Mouse (Mus musculus): ENCODE data around the gene Map4k4. TPM values are rescaled to one million over a fixed set of nuclear protein-coding genes. Genes with fewer than 3 reads are reported as not detected.

The Map4k4 gene
- polyA plus RNA-seq, 1 experiment from 2014 or later: 173 TPM

DNA sequence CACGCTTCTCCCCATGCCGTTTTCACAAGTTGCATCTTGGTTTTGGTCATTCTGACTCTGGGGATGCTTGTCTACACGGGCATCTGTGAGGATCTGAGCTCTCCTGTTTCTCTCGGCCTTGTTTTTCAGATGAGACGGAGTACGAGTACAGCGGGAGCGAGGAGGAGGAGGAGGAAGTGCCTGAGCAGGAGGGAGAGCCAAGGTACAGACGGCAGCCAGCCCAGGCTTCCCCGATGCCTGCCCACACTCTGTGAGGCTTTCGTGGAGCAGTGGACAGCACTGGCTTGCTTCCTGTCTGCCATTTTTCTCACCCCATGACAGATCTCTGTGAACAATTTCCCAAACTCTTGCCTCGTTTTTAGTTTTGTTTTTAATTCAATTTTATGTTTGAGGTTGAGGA lies 88.1 kb downstream of the Map4k4 start:
- DNase-seq (ENCODE audit: low read depth, low spot score): no peak
- TF ChIP-seq CTCF (IDR thresholded peaks at IDR 0.05): no peak
- in situ Hi-C loops (cut with MboI; ENCODE audit: low pct_unique_long_range_greater_than_20kb): no loop called here
- no peaks in the 10 kb centered on the region for H3K27me3 ChIP-seq
- POLR2A ChIA-PET: no interaction called here
- CTCF ChIA-PET: no interaction called here
- ATAC-seq: no peak

DNA sequence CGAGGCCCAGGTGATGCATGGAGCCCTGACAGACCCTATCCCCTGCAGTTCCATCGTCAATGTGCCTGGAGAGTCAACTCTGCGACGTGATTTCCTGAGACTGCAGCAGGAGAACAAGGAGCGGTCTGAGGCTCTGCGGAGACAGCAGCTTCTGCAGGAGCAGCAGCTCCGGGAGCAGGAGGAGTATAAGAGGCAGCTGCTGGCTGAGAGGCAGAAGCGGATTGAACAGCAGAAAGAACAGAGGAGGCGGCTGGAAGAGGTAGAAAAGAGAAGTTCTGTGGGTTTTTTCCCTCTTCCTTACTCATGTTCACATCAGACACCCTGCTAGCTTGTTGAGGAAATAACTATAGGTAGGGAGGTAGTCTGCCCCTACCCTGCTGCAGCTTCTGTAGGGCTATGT lies 89.3 kb downstream of the Map4k4 start:
- no peak for TF ChIP-seq CTCF (IDR thresholded peaks at IDR 0.05)
- POLR2A ChIA-PET: no interaction called here
- DNase-seq (ENCODE audit: low read depth, low spot score): no peak
- CTCF ChIA-PET: no interaction called here
- no peaks in the 10 kb centered on the region for H3K27me3 ChIP-seq
- in situ Hi-C loops (cut with MboI; ENCODE audit: low pct_unique_long_range_greater_than_20kb): no loop called here
- ATAC-seq: no peak

DNA sequence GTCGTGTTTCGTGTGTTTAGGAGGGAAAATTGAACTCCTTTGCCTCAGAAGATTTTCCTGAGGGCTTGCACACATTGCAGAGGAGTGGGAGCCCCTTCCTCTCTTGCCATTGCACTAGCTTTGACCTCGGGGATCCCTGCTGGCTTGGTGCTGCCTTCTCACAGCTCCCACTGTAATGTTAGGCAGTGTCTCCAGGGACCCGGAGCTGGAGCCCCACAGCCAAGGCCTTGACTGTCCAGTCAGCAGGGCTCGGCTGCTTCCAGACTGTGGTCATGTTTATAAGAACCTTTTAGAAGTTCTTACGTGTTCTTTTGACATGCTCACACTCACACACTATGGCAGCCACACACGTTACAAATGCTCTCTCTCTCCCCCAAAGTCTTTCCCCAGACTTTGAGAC lies 93.2 kb downstream of the Map4k4 start:
- ChIA-PET CTCF (no interaction called here), POLR2A (no interaction called here)
- DNase-seq (ENCODE audit: low read depth, low spot score): no peak
- ATAC-seq: no peak
- H3K27me3 ChIP-seq: no peaks in the 10 kb centered on the region
- in situ Hi-C loops (cut with MboI; ENCODE audit: low pct_unique_long_range_greater_than_20kb): no loop called here
- TF ChIP-seq CTCF (IDR thresholded peaks at IDR 0.05): no peak

DNA sequence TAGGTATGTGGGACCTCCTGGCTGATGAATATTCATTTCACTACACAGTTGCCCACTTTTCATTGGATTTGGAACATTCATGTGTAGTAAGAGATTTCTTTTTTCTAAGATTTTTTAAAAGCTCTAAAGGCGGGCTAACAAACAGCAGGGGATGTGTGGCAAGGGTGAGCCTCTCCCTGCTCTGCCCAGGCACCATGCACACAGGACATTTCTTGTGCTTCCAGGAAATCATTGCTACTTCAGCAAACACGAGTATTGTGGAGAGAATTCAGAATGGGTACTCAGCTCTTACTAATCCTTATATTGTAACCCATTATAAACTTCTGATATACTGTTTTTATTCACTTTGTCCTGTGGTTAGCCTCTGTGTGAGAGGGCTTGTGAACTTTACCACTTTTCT lies 94.9 kb downstream of the Map4k4 start:
- ChIA-PET CTCF (interaction anchor here (0.6 to 1.2 kb wide), 6 partner anchors 9 to 381 kb away, joined by 3 to 4 read pairs (median 3); no protein-coding TSS in a partner anchor), POLR2A (interaction anchor here (0.7 kb wide), 1 partner anchor 74 kb away, joined by 3 read pairs; no protein-coding TSS in a partner anchor)
- ATAC-seq (no peak), DNase-seq (ENCODE audit: low read depth, low spot score) (no peak)
- TF ChIP-seq CTCF (IDR thresholded peaks at IDR 0.05): no peak
- in situ Hi-C loops (cut with MboI; ENCODE audit: low pct_unique_long_range_greater_than_20kb): no loop called here
- H3K27me3 ChIP-seq: no peaks in the 10 kb centered on the region

DNA sequence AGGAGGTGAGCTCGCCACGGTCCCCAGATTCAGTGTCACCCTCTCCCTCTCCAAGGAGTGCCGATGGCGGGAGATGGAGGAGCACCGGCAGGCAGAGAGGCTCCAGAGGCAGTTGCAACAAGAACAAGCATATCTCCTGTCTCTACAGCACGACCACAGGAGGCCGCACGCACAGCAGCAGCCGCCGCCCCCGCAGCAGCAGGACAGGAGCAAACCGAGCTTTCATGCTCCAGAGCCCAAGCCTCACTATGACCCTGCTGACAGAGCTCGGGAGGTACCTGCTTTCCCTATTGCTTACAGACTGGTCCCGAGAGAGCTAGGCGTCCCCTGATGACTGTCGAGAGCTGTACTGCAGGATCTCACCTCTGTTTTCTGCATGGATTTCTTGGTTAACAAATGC lies 99.8 kb downstream of the Map4k4 start:
- in situ Hi-C loops (cut with MboI; ENCODE audit: low pct_unique_long_range_greater_than_20kb): no loop called here
- POLR2A ChIA-PET: no interaction called here
- DNase-seq (ENCODE audit: low read depth, low spot score) (no peak), ATAC-seq (no peak)
- CTCF ChIA-PET: interaction anchor here (0.7 to 1.1 kb wide), 3 partner anchors 9 to 239 kb away, joined by 3 read pairs; no protein-coding TSS in a partner anchor
- TF ChIP-seq CTCF (IDR thresholded peaks at IDR 0.05): no peak
- H3K27me3 ChIP-seq: no peaks in the 10 kb centered on the region

DNA sequence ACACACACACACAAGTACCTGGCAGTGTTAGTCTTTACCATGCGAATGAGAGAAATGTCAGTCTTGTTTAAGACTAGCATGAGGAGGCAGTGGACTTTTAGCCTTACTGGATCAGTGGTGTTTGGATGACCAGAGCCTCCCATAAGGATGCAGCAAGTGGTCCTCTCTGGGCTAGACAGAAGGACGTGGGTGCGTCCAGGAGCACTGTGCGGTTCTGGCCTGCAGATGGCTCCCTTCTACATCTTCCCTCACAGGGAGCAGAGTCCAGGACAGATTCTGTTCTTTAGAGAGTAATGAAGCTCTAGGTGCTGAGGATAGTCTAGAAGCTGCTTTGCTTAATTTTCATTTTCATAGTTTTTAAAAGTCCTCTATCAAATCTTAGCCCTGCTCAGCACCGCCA lies 100.2 kb downstream of the Map4k4 start:
- ChIA-PET POLR2A (interaction anchor here (0.5 kb wide), 1 partner anchor 180 kb away, joined by 5 read pairs; no protein-coding TSS in a partner anchor), CTCF (interaction anchor here (0.7 to 1.1 kb wide), 5 partner anchors 9 to 239 kb away, joined by 3 read pairs; no protein-coding TSS in a partner anchor)
- in situ Hi-C loops (cut with MboI; ENCODE audit: low pct_unique_long_range_greater_than_20kb): no loop called here
- no peaks in the 10 kb centered on the region for H3K27me3 ChIP-seq
- no peak for ATAC-seq
- DNase-seq (ENCODE audit: low read depth, low spot score): no peak
- no peak for TF ChIP-seq CTCF (IDR thresholded peaks at IDR 0.05)

DNA sequence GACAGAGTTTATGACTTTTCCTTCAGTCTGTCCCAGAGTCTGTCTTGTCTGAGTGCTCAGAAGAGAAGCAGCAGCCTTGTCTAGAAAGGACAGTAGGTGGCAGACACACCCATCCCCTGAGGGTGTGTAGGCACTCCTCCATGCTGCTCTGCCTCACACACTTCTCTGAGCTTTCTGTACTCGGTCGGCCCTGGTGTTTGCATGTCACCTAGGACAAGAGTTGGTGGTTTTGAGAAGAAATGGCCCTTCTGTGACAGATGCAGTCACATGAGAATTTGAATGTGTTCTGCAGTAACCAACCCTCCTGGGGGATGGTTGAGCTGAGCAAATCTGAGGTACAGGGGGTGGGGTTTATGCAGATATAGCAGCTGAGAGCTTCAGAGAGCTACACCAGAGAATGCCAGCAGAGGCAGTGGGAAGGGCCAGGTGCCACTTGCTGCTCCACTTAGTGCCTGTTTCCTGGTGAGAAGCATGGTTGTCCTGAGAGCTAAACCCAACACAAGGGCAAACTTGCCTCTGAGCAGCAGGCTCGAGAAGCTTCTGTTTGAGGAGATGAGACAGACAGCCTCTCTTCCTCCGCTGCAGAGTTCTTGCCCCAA lies 101.5 kb downstream of the Map4k4 start:
- ATAC-seq: no peak
- POLR2A ChIA-PET: no interaction called here
- in situ Hi-C loops (cut with MboI; ENCODE audit: low pct_unique_long_range_greater_than_20kb): no loop called here
- no peaks in the 10 kb centered on the region for H3K27me3 ChIP-seq
- CTCF ChIA-PET: interaction anchor here (0.9 to 1.0 kb wide), 2 partner anchors 20 to 241 kb away, joined by 3 read pairs; no protein-coding TSS in a partner anchor
- no peak for DNase-seq (ENCODE audit: low read depth, low spot score)
- TF ChIP-seq CTCF (IDR thresholded peaks at IDR 0.05): no peak

DNA sequence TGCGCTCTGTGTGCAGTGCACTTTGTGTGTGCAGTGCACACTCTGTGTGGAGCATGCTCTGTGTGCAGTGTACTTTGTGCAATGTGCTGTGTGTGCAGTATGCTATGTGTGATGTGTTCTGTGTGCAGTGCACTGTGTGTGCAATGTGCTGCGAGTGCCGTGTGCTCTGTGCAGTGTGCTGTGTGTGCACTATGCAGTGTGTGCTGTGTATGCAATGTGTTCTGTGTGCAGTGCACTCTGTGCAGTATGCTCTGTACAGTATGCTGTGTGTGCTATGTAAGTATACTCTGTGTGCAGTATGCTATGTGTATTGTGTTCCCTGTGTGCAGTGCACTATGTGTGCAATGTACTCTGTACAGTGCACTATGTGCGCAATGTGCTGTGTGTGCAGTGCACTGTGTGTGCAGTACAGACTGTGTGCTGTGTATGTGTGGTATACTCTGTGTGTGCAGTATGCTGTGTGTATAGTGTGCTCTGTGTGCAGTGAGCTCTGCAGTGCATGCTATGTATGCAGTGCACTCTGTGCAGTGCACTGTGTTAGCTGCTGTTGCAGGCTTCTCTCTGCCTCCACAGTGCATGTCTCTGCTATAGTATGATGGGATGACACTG lies 105.4 kb downstream of the Map4k4 start:
- no peak for TF ChIP-seq CTCF (IDR thresholded peaks at IDR 0.05)
- ATAC-seq (no peak), DNase-seq (ENCODE audit: low read depth, low spot score) (no peak)
- CTCF ChIA-PET: interaction anchor here (0.9 kb wide), 1 partner anchor 9 kb away, joined by 3 read pairs; no protein-coding TSS in a partner anchor
- H3K27me3 ChIP-seq: no peaks in the 10 kb centered on the region
- POLR2A ChIA-PET: no interaction called here
- in situ Hi-C loops (cut with MboI; ENCODE audit: low pct_unique_long_range_greater_than_20kb): no loop called here

DNA sequence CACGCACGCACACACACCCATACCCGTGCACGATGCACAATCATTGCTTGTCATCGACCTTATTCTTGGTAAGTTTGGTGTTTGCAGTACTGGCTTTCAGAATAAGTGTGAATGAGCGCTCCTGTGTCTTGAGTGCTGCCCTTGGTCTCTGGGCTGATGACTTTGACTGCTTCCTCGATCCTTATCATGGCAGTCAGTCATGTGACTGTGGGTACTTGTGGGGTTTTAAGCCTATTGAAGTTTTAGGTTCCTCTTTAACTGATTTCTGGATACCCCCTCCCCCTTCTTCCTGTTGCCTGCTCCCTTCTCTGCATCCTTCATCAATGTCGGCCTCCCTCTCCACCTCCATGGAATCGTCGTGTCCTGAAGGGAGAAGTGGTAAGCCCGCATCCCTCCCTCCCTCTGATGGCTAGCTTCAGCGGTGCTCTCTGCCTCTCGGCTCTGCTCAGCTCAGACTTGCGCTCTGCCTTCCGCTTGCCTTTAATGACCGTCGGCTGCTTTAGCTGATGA lies 107.3 kb downstream of the Map4k4 start:
- no peaks in the 10 kb centered on the region for H3K27me3 ChIP-seq
- no peak for TF ChIP-seq CTCF (IDR thresholded peaks at IDR 0.05)
- no peak for DNase-seq (ENCODE audit: low read depth, low spot score)
- ChIA-PET POLR2A (no interaction called here), CTCF (interaction anchor here (0.9 kb wide), 1 partner anchor 10 kb away, joined by 3 read pairs; no protein-coding TSS in a partner anchor)
- no peak for ATAC-seq
- in situ Hi-C loops (cut with MboI; ENCODE audit: low pct_unique_long_range_greater_than_20kb): no loop called here

DNA sequence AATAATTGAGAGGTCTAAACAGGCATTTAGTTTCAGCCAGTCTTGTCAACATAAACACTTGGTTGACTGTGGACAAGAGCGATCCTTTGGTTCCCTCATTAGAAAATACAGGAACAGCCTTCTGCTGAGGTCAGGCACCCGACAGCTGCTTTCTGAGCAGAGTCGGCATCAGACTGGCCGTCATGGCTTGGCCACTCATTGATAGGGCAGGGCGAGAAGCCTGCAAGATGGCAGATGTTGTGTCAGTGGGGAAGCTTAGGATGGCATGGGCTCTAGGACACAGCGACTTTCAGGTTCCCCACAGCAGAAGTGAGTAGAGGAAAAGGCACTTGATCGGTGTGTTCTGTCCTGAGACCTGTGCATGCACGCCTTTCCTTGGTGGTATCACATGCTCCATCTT lies 112.0 kb downstream of the Map4k4 start:
- POLR2A ChIA-PET: no interaction called here
- DNase-seq (ENCODE audit: low read depth, low spot score) (no peak), ATAC-seq (no peak)
- H3K27me3 ChIP-seq: no peaks in the 10 kb centered on the region
- no peak for TF ChIP-seq CTCF (IDR thresholded peaks at IDR 0.05)
- in situ Hi-C loops (cut with MboI; ENCODE audit: low pct_unique_long_range_greater_than_20kb): loop anchor here (5.0 to 10.0 kb wide), 2 partner anchors 365 to 532 kb away; no protein-coding TSS in a partner anchor
- CTCF ChIA-PET: no interaction called here

DNA sequence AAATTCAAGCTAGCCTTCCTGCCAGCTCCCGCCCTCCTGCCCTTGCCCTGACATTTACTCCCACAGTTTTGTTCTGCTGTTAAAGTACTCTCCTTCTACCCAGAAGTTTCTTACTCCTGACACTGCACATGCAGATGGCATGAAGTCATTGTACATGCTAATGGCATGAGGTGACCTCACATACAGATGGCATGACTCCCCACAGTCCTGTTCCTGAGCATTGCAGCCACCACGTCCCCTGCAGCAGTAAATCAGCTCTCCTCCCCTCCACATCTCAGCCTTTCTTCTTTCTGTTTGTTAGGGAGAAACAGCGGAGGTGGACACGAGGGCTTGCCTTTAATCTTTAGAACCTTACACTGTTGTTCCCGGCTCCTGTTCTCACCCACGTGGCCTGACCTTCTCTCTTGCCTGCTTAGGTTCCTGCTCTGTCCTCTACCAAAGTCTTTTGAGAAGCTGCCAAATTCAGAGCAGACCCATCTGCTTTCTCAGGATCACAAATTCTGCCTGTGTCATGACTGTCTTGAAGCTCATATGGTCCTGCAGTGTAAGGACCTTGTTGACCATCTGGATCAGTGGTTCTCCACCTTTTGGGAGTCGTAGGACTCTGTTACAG lies 114.5 kb downstream of the Map4k4 start:
- CTCF ChIA-PET: interaction anchor here (0.9 to 1.2 kb wide), 4 partner anchors 9 to 329 kb away, joined by 3 read pairs; no protein-coding TSS in a partner anchor
- in situ Hi-C loops (cut with MboI; ENCODE audit: low pct_unique_long_range_greater_than_20kb): loop anchor here (10.0 kb wide), 1 partner anchor 530 kb away; no protein-coding TSS in a partner anchor
- no peaks in the 10 kb centered on the region for H3K27me3 ChIP-seq
- DNase-seq (ENCODE audit: low read depth, low spot score) (no peak), ATAC-seq (no peak)
- POLR2A ChIA-PET: interaction anchor here (0.6 kb wide), 1 partner anchor 40 kb away, joined by 3 read pairs; no protein-coding TSS in a partner anchor
- TF ChIP-seq CTCF (IDR thresholded peaks at IDR 0.05): no peak

Measured in Patski (cell line).